Mouse (Mus musculus): Measurements from ENCODE around the gene Fuk. TPM values are rescaled to one million over a fixed set of nuclear protein-coding genes. Genes with fewer than 3 reads are reported as not detected.
"Not testable (repeated sequence)": the region's sequence is repeated elsewhere in the genome, so short reads cannot be mapped to it uniquely, and the experiment has no call there.

Gene Fuk
- polyA plus RNA-seq, 1 experiment from 2014 or later, result 20.3 TPM

GRCm38 (mm10) chr8:110931176-110931939 lies 29.1 kb upstream of the Fuk start:
- Histone ChIP-seq H3K4me3 (replicated peaks) (no peak overlapping the region), H3K27me3 (no peaks in the 10 kb centered on the region), H3K36me3 (peaks cover 30% of the 10 kb centered on the region), H3K4me2 (no peak overlapping the region), H3K27ac (peak overlapping the region; percentile 9; the same call in 1 of the 2 replicates), H3K4me1 (replicated peaks) (peaks cover 12% of the 10 kb centered on the region), H3K9ac (replicated peaks) (no peak overlapping the region), H3K9me3 (no peaks in the 10 kb centered on the region)
- ATAC-seq (ENCODE audit: insufficient number of reproducible peaks, insufficient read depth, low FRiP score, low TSS enrichment, low read depth), result no peak
- 82% methylated on average over 12 of the region's 12 CpGs for WGBS

GRCm38 (mm10) chr8:110929672-110930071 lies 27.4 kb upstream of the Fuk start:
- 89% methylated on average over 8 of the region's 8 CpGs for WGBS
- not testable (repeated sequence) for H3K27me3 ChIP-seq; H3K27ac ChIP-seq; H3K4me3 ChIP-seq (replicated peaks); H3K9ac ChIP-seq (replicated peaks); ATAC-seq (ENCODE audit: insufficient number of reproducible peaks, insufficient read depth, low FRiP score, low TSS enrichment, low read depth); H3K4me2 ChIP-seq; H3K9me3 ChIP-seq
- H3K36me3 ChIP-seq, result peaks cover 32% of the 10 kb centered on the region
- peaks cover 19% of the 10 kb centered on the region for H3K4me1 ChIP-seq (replicated peaks)

GRCm38 (mm10) chr8:110929066-110929465 lies 26.8 kb upstream of the Fuk start:
- H3K4me1 ChIP-seq (replicated peaks), result peaks cover 19% of the 10 kb centered on the region
- peaks cover 32% of the 10 kb centered on the region for H3K36me3 ChIP-seq
- no peak overlapping the region for H3K27ac ChIP-seq
- H3K4me3 ChIP-seq (replicated peaks), result no peak overlapping the region
- no peak overlapping the region for H3K9ac ChIP-seq (replicated peaks)
- H3K9me3 ChIP-seq, result no peaks in the 10 kb centered on the region
- H3K27me3 ChIP-seq, result no peaks in the 10 kb centered on the region
- H3K4me2 ChIP-seq, result no peak overlapping the region
- ATAC-seq (ENCODE audit: insufficient number of reproducible peaks, insufficient read depth, low FRiP score, low TSS enrichment, low read depth), result no peak
- 66% methylated on average over 5 of the region's 5 CpGs for WGBS

GRCm38 (mm10) chr8:110928435-110928834 lies 26.1 kb upstream of the Fuk start:
- no peak for ATAC-seq (ENCODE audit: insufficient number of reproducible peaks, insufficient read depth, low FRiP score, low TSS enrichment, low read depth)
- Histone ChIP-seq H3K4me3 (replicated peaks) (no peak overlapping the region), H3K27ac (no peak overlapping the region), H3K27me3 (no peaks in the 10 kb centered on the region), H3K4me2 (no peak overlapping the region), H3K9ac (replicated peaks) (no peak overlapping the region; the same call in 1 of the 2 replicates), H3K9me3 (no peaks in the 10 kb centered on the region), H3K36me3 (peaks cover 32% of the 10 kb centered on the region), H3K4me1 (replicated peaks) (peaks cover 19% of the 10 kb centered on the region)
- 87% methylated on average over 7 of the region's 7 CpGs for WGBS

GRCm38 (mm10) chr8:110926690-110927089 lies 24.4 kb upstream of the Fuk start:
- Histone ChIP-seq H3K36me3 (peaks cover 33% of the 10 kb centered on the region), H3K27ac (0 out of 2 replicates have a peak overlapping the region, but pooled peaks have one; percentile 57)
- no peak for ATAC-seq (ENCODE audit: insufficient number of reproducible peaks, insufficient read depth, low FRiP score, low TSS enrichment, low read depth)

GRCm38 (mm10) chr8:110925691-110926140 lies 23.4 kb upstream of the Fuk start:
- no peak overlapping the region for H3K4me3 ChIP-seq (replicated peaks)
- H3K27me3 ChIP-seq, result no peaks in the 10 kb centered on the region
- WGBS, result 69% methylated on average over 8 of the region's 8 CpGs
- H3K4me1 ChIP-seq (replicated peaks), result peaks cover 35% of the 10 kb centered on the region
- no peak overlapping the region for H3K27ac ChIP-seq
- no peaks in the 10 kb centered on the region for H3K9me3 ChIP-seq
- peaks cover 23% of the 10 kb centered on the region for H3K36me3 ChIP-seq
- H3K9ac ChIP-seq (replicated peaks), result no peak overlapping the region
- H3K4me2 ChIP-seq, result no peak overlapping the region
- ATAC-seq (ENCODE audit: insufficient number of reproducible peaks, insufficient read depth, low FRiP score, low TSS enrichment, low read depth), result no peak

More at GRCm38 (mm10) chr8:110926690-110927089, 24.4 kb upstream of the Fuk start:
- no peaks in the 10 kb centered on the region for H3K9me3 ChIP-seq
- H3K4me1 ChIP-seq (replicated peaks), result peaks cover 25% of the 10 kb centered on the region
- H3K27me3 ChIP-seq, result no peaks in the 10 kb centered on the region
- H3K4me3 ChIP-seq (replicated peaks), result no peak overlapping the region
- WGBS, result 44% methylated on average over 5 of the region's 5 CpGs
- H3K4me2 ChIP-seq, result peak overlapping the region; percentile 15; the same call in 1 of the 2 replicates
- H3K9ac ChIP-seq (replicated peaks), result no peak overlapping the region; the same call in 1 of the 2 replicates

GRCm38 (mm10) chr8:110921492-110922230 lies 19.4 kb upstream of the Fuk start:
- H3K36me3 ChIP-seq, result peaks cover 8% of the 10 kb centered on the region; the same call in 1 of the 2 replicates
- WGBS, result 7% methylated on average over 7 of the region's 7 CpGs
- peak overlapping the region; percentile 84 for H3K4me3 ChIP-seq (replicated peaks)
- H3K27ac ChIP-seq, result peak overlapping the region; percentile 86
- H3K9ac ChIP-seq (replicated peaks), result peak overlapping the region; percentile 95; the same call in 1 of the 2 replicates
- H3K4me1 ChIP-seq (replicated peaks), result peaks cover 40% of the 10 kb centered on the region
- peak overlapping the region; percentile 90 for H3K4me2 ChIP-seq
- no peak for ATAC-seq (ENCODE audit: insufficient number of reproducible peaks, insufficient read depth, low FRiP score, low TSS enrichment, low read depth)
- H3K27me3 ChIP-seq, result no peaks in the 10 kb centered on the region
- H3K9me3 ChIP-seq, result no peaks in the 10 kb centered on the region

- peak overlapping the region; percentile 95 for H3K9ac ChIP-seq (replicated peaks)
- H3K36me3 ChIP-seq, result peaks cover 8% of the 10 kb centered on the region; the same call in 1 of the 2 replicates
- ATAC-seq (ENCODE audit: insufficient number of reproducible peaks, insufficient read depth, low FRiP score, low TSS enrichment, low read depth), result no peak
- peak overlapping the region; percentile 90 for H3K4me2 ChIP-seq
- peak overlapping the region; percentile 86 for H3K27ac ChIP-seq
- WGBS, result 8% methylated on average over 3 of the region's 3 CpGs
- H3K4me3 ChIP-seq (replicated peaks), result peak overlapping the region; percentile 84
- H3K27me3 ChIP-seq, result no peaks in the 10 kb centered on the region
- H3K4me1 ChIP-seq (replicated peaks), result peaks cover 34% of the 10 kb centered on the region
- no peaks in the 10 kb centered on the region for H3K9me3 ChIP-seq
Measured at GRCm38 (mm10) chr8:110920773-110921277, 18.5 kb upstream of the Fuk start.

GRCm38 (mm10) chr8:110920032-110920772 lies 17.9 kb upstream of the Fuk start:
- Histone ChIP-seq H3K9me3 (no peaks in the 10 kb centered on the region), H3K4me3 (replicated peaks) (peak overlapping the region; percentile 84), H3K9ac (replicated peaks) (peak overlapping the region; percentile 95), H3K4me2 (peak overlapping the region; percentile 90), H3K4me1 (replicated peaks) (peaks cover 30% of the 10 kb centered on the region), H3K27me3 (no peaks in the 10 kb centered on the region), H3K27ac (peak overlapping the region; percentile 86), H3K36me3 (peaks cover 6% of the 10 kb centered on the region; the same call in 1 of the 2 replicates)
- under 1% methylated on average over 34 of the region's 37 CpGs for WGBS
- peak; percentile 48 for ATAC-seq (ENCODE audit: insufficient number of reproducible peaks, insufficient read depth, low FRiP score, low TSS enrichment, low read depth)

- 1% methylated on average over 20 of the region's 36 CpGs for WGBS
- H3K4me1 ChIP-seq (replicated peaks), result peaks cover 30% of the 10 kb centered on the region
- peak within 1 kb of the TSS; percentile 84 for H3K4me3 ChIP-seq (replicated peaks)
- no peaks in the 10 kb centered on the region for H3K9me3 ChIP-seq
- peaks cover 3% of the 10 kb centered on the region; the same call in 1 of the 2 replicates for H3K36me3 ChIP-seq
- peak within 1 kb of the TSS; percentile 86 for H3K27ac ChIP-seq
- peak within 1 kb of the TSS; percentile 90 for H3K4me2 ChIP-seq
- H3K9ac ChIP-seq (replicated peaks), result peak within 1 kb of the TSS; percentile 95
- peak; percentile 98 for ATAC-seq (ENCODE audit: insufficient number of reproducible peaks, insufficient read depth, low FRiP score, low TSS enrichment, low read depth)
- H3K27me3 ChIP-seq, result no peaks in the 10 kb centered on the region
Measured at GRCm38 (mm10) chr8:110919341-110920031, 17.2 kb upstream of the Fuk start, which contains the start of gene St3gal2. Gene St3gal2 (plus strand): TSS chr8:110919922.

Measured in limb, embryonic 12.5 days (tissue).